Mouse (Mus musculus): ENCODE measurements around the gene Abat. TPM values are rescaled to one million over a fixed set of nuclear protein-coding genes. Genes with fewer than 3 reads are reported as not detected.
A peak's percentile ranks its signal among the peaks of the same experiment; 100 is the strongest.

Gene Abat
- total and polyA plus RNA-seq, 2 experiments = 150 to 168 TPM

- 16% methylated on average over 3 of the region's 3 CpGs for WGBS
Observed at GRCm38 (mm10) chr16:8525293-8525692, 12.1 kb downstream of the Abat start.

GRCm38 (mm10) chr16:8525877-8526276 lies 12.6 kb downstream of the Abat start:
- Histone ChIP-seq H3K9ac (ENCODE audit: low read depth, low read length) (no peak overlapping the region), H3K4me1 (ENCODE audit: control insufficient read depth, insufficient read depth, low read length) (peaks cover 28% of the 10 kb centered on the region), H3K79me2 (ENCODE audit: control insufficient read depth, insufficient read depth, low read length) (peaks cover 15% of the 10 kb centered on the region), H3K4me3 (ENCODE audit: insufficient read depth, low read depth, low read length) (no peak overlapping the region), H3K27me3 (ENCODE audit: control insufficient read depth, insufficient read depth, low read length) (no peaks in the 10 kb centered on the region), H3K36me3 (ENCODE audit: control insufficient read depth, insufficient read depth, low read length) (peaks cover 1% of the 10 kb centered on the region; the same call in 1 of the 2 replicates), H3K27ac (replicated peaks; ENCODE audit: insufficient read depth, low read depth, low read length) (no peak overlapping the region)
- TF ChIP-seq CTCF (IDR thresholded peaks at IDR 0.05; ENCODE audit: low read depth, low read length) = no peak
- TF ChIP-seq POLR2A (IDR thresholded peaks at IDR 0.05; ENCODE audit: extremely low read depth, insufficient read depth, low read length) = no peak
- 30% methylated on average over 7 of the region's 7 CpGs for WGBS
- no peak for DNase-seq (ENCODE audit: extremely low read depth, low read depth, low spot score)

More at GRCm38 (mm10) chr16:8525293-8525692, 12.1 kb downstream of the Abat start:
- DNase-seq (ENCODE audit: extremely low read depth, low read depth, low spot score) = peak; percentile 74
- no peak overlapping the region for H3K27ac ChIP-seq (replicated peaks; ENCODE audit: insufficient read depth, low read depth, low read length)
- TF ChIP-seq CTCF (IDR thresholded peaks at IDR 0.05; ENCODE audit: low read depth, low read length) (no peak), POLR2A (IDR thresholded peaks at IDR 0.05; ENCODE audit: extremely low read depth, insufficient read depth, low read length) (no peak)
- H3K4me1 ChIP-seq (ENCODE audit: control insufficient read depth, insufficient read depth, low read length) = peaks cover 26% of the 10 kb centered on the region
- peaks cover 14% of the 10 kb centered on the region for H3K79me2 ChIP-seq (ENCODE audit: control insufficient read depth, insufficient read depth, low read length)
- H3K9ac ChIP-seq (ENCODE audit: low read depth, low read length) = no peak overlapping the region
- H3K4me3 ChIP-seq (ENCODE audit: insufficient read depth, low read depth, low read length) = no peak overlapping the region
- no peaks in the 10 kb centered on the region for H3K27me3 ChIP-seq (ENCODE audit: control insufficient read depth, insufficient read depth, low read length)
- H3K36me3 ChIP-seq (ENCODE audit: control insufficient read depth, insufficient read depth, low read length) = peaks cover 1% of the 10 kb centered on the region; the same call in 1 of the 2 replicates

GRCm38 (mm10) chr16:8529389-8529788 lies 16.2 kb downstream of the Abat start:
- 89% methylated on average over 1 of the region's 1 CpGs for WGBS
- peaks cover 31% of the 10 kb centered on the region for H3K4me1 ChIP-seq (ENCODE audit: control insufficient read depth, insufficient read depth, low read length)
- peaks cover 14% of the 10 kb centered on the region for H3K79me2 ChIP-seq (ENCODE audit: control insufficient read depth, insufficient read depth, low read length)
- no peak overlapping the region for H3K4me3 ChIP-seq (ENCODE audit: insufficient read depth, low read depth, low read length)
- DNase-seq (ENCODE audit: extremely low read depth, low read depth, low spot score) = no peak
- H3K27ac ChIP-seq (replicated peaks; ENCODE audit: insufficient read depth, low read depth, low read length) = no peak overlapping the region
- no peaks in the 10 kb centered on the region for H3K36me3 ChIP-seq (ENCODE audit: control insufficient read depth, insufficient read depth, low read length)
- no peak for TF ChIP-seq POLR2A (IDR thresholded peaks at IDR 0.05; ENCODE audit: extremely low read depth, insufficient read depth, low read length)
- TF ChIP-seq CTCF (IDR thresholded peaks at IDR 0.05; ENCODE audit: low read depth, low read length) = no peak
- no peaks in the 10 kb centered on the region for H3K27me3 ChIP-seq (ENCODE audit: control insufficient read depth, insufficient read depth, low read length)
- H3K9ac ChIP-seq (ENCODE audit: low read depth, low read length) = no peak overlapping the region

- Histone ChIP-seq H3K27me3 (ENCODE audit: control insufficient read depth, insufficient read depth, low read length) (no peaks in the 10 kb centered on the region), H3K4me3 (ENCODE audit: insufficient read depth, low read depth, low read length) (no peak overlapping the region), H3K27ac (replicated peaks; ENCODE audit: insufficient read depth, low read depth, low read length) (no peak overlapping the region), H3K36me3 (ENCODE audit: control insufficient read depth, insufficient read depth, low read length) (no peaks in the 10 kb centered on the region), H3K4me1 (ENCODE audit: control insufficient read depth, insufficient read depth, low read length) (peaks cover 30% of the 10 kb centered on the region), H3K79me2 (ENCODE audit: control insufficient read depth, insufficient read depth, low read length) (peaks cover 18% of the 10 kb centered on the region), H3K9ac (ENCODE audit: low read depth, low read length) (no peak overlapping the region)
- no peak for DNase-seq (ENCODE audit: extremely low read depth, low read depth, low spot score)
- no peak for TF ChIP-seq POLR2A (IDR thresholded peaks at IDR 0.05; ENCODE audit: extremely low read depth, insufficient read depth, low read length)
- TF ChIP-seq CTCF (IDR thresholded peaks at IDR 0.05; ENCODE audit: low read depth, low read length) = no peak
- WGBS = 82% methylated on average over 14 of the region's 14 CpGs
Observed at GRCm38 (mm10) chr16:8530018-8530417, 16.8 kb downstream of the Abat start.

DNA sequence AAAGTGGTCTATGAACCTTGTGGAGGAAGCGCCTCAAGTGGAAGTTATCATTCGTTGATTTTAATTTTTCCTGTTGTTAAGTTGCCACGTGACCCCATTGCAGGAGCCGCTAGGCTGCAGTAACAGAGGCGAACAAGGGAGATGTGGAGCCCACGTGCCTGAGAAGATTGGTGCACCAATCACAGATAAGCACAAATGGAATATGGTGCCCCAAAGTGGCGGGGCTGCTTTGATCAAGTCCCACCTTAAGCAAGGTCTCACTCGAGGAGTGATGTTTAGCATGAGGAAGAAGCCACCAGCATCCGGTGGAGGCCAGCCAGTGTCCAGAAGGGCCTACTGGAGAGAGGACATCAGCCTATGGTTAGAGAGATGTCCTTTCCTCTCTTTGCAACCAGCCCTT lies 19.2 kb downstream of the Abat start:
- 90% methylated on average over 9 of the region's 9 CpGs for WGBS
- Histone ChIP-seq H3K36me3 (ENCODE audit: control insufficient read depth, insufficient read depth, low read length) (no peaks in the 10 kb centered on the region), H3K27me3 (ENCODE audit: control insufficient read depth, insufficient read depth, low read length) (no peaks in the 10 kb centered on the region), H3K9ac (ENCODE audit: low read depth, low read length) (no peak overlapping the region), H3K79me2 (ENCODE audit: control insufficient read depth, insufficient read depth, low read length) (peaks cover 15% of the 10 kb centered on the region; the same call in 1 of the 2 replicates), H3K4me3 (ENCODE audit: insufficient read depth, low read depth, low read length) (no peak overlapping the region), H3K4me1 (ENCODE audit: control insufficient read depth, insufficient read depth, low read length) (peaks cover 19% of the 10 kb centered on the region), H3K27ac (replicated peaks; ENCODE audit: insufficient read depth, low read depth, low read length) (no peak overlapping the region)
- no peak for DNase-seq (ENCODE audit: extremely low read depth, low read depth, low spot score)
- no peak for TF ChIP-seq CTCF (IDR thresholded peaks at IDR 0.05; ENCODE audit: low read depth, low read length)
- no peak for TF ChIP-seq POLR2A (IDR thresholded peaks at IDR 0.05; ENCODE audit: extremely low read depth, insufficient read depth, low read length)

DNA sequence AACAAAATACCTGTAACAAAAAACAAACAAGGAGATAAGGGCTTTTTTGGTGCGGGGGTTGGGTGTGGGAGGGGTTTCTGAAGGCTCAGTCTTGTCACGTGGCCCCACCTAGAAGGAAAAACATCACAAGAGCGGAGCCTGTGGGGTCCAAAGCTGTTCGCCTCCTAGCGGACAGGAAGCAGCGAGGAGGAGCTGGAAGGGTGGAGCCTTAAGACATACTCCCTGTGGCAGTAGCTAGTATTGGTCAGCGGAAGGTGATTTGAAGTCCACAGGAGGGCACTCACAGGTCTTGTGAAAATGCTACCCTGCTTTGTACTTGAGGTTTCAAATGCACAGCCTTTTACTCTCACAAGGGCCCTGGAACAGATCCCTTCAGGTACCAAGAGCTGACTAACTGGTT lies 19.7 kb downstream of the Abat start:
- H3K36me3 ChIP-seq (ENCODE audit: control insufficient read depth, insufficient read depth, low read length) = no peaks in the 10 kb centered on the region
- TF ChIP-seq POLR2A (IDR thresholded peaks at IDR 0.05; ENCODE audit: extremely low read depth, insufficient read depth, low read length) (no peak), CTCF (IDR thresholded peaks at IDR 0.05; ENCODE audit: low read depth, low read length) (no peak)
- H3K27ac ChIP-seq (replicated peaks; ENCODE audit: insufficient read depth, low read depth, low read length) = no peak overlapping the region
- 82% methylated on average over 7 of the region's 7 CpGs for WGBS
- H3K27me3 ChIP-seq (ENCODE audit: control insufficient read depth, insufficient read depth, low read length) = no peaks in the 10 kb centered on the region
- H3K79me2 ChIP-seq (ENCODE audit: control insufficient read depth, insufficient read depth, low read length) = peaks cover 15% of the 10 kb centered on the region; the same call in 1 of the 2 replicates
- peaks cover 19% of the 10 kb centered on the region for H3K4me1 ChIP-seq (ENCODE audit: control insufficient read depth, insufficient read depth, low read length)
- DNase-seq (ENCODE audit: extremely low read depth, low read depth, low spot score) = peak; percentile 18
- no peak overlapping the region for H3K4me3 ChIP-seq (ENCODE audit: insufficient read depth, low read depth, low read length)
- H3K9ac ChIP-seq (ENCODE audit: low read depth, low read length) = no peak overlapping the region

All from liver, adult 2 months (tissue).